Mouse (Mus musculus): ENCODE data around the gene Slco4c1. TPM values are rescaled to one million over a fixed set of nuclear protein-coding genes. Genes with fewer than 3 reads are reported as not detected.

Slco4c1 gene
- polyA plus RNA-seq, 1 experiment: not detected

- no peak overlapping the region for H3ac ChIP-seq (ENCODE audit: control insufficient read depth, insufficient read length)
- no peak overlapping the region for H3K4me2 ChIP-seq (ENCODE audit: low read depth)
- TF ChIP-seq POLR2A (IDR thresholded peaks at IDR 0.05; ENCODE audit: insufficient read length, low read depth): no peak
- no peak for TF ChIP-seq E2F4 (IDR thresholded peaks at IDR 0.05; ENCODE audit: insufficient read depth)
- TF ChIP-seq USF1 (IDR thresholded peaks at IDR 0.05; ENCODE audit: low read depth): no peak
- TF ChIP-seq SRF (IDR thresholded peaks at IDR 0.05; ENCODE audit: control insufficient read depth, insufficient read length, low read depth): no peak
- no peak for TF ChIP-seq TCF3 (IDR thresholded peaks at IDR 0.05; ENCODE audit: insufficient read length, low read depth)
- no peak for TF ChIP-seq MAX (IDR thresholded peaks at IDR 0.05; ENCODE audit: low read depth)
- TF ChIP-seq MYOD1 (IDR thresholded peaks at IDR 0.05; ENCODE audit: control insufficient read depth in 1 of 3, insufficient read length in 2 of 3, low read depth in 2 of 3): no peak
- no peak for TF ChIP-seq MYOG (IDR thresholded peaks at IDR 0.05; ENCODE audit: control insufficient read depth in 1 of 3, insufficient read depth in 1 of 3, insufficient read length in 2 of 3, low read depth in 2 of 3)
- TF ChIP-seq REST (IDR thresholded peaks at IDR 0.05; ENCODE audit: insufficient read depth, insufficient read length): no peak
- no peak for TF ChIP-seq TCF12 (IDR thresholded peaks at IDR 0.05; ENCODE audit: insufficient read depth, poor library complexity, severe bottlenecking)
- TF ChIP-seq CEBPB (IDR thresholded peaks at IDR 0.05; ENCODE audit: insufficient read depth, poor library complexity, severe bottlenecking): no peak
- no peak for TF ChIP-seq POLR2AphosphoS2 (IDR thresholded peaks at IDR 0.05; ENCODE audit: insufficient read length, low read depth)
- H3K27me3 ChIP-seq (ENCODE audit: control insufficient read depth, insufficient read depth, insufficient read length): no peaks in the 10 kb centered on the region
- no peaks in the 10 kb centered on the region for H3K36me3 ChIP-seq (ENCODE audit: control insufficient read depth, insufficient read depth)
- H3K79me2 ChIP-seq (ENCODE audit: control insufficient read depth, insufficient read depth): no peaks in the 10 kb centered on the region
- no peak overlapping the region for H3K4me3 ChIP-seq
Observed at GRCm38 (mm10) chr1:96874636-96875035, 2.7 kb upstream of the Slco4c1 start.

GRCm38 (mm10) chr1:96872361-96872693, 356 bp upstream of the Slco4c1 start:
- no peak overlapping the region for H3ac ChIP-seq (ENCODE audit: control insufficient read depth, insufficient read length)
- H3K4me3 ChIP-seq: no peak overlapping the region
- TF ChIP-seq MYOD1 (IDR thresholded peaks at IDR 0.05; ENCODE audit: control insufficient read depth in 1 of 3, insufficient read length in 2 of 3, low read depth in 2 of 3) (no peak), REST (IDR thresholded peaks at IDR 0.05; ENCODE audit: insufficient read depth, insufficient read length) (no peak), E2F4 (IDR thresholded peaks at IDR 0.05; ENCODE audit: insufficient read depth) (no peak), SRF (IDR thresholded peaks at IDR 0.05; ENCODE audit: control insufficient read depth, insufficient read length, low read depth) (no peak), USF1 (IDR thresholded peaks at IDR 0.05; ENCODE audit: low read depth) (no peak), TCF3 (IDR thresholded peaks at IDR 0.05; ENCODE audit: insufficient read length, low read depth) (no peak), CEBPB (IDR thresholded peaks at IDR 0.05; ENCODE audit: insufficient read depth, poor library complexity, severe bottlenecking) (no peak), POLR2A (IDR thresholded peaks at IDR 0.05; ENCODE audit: insufficient read length, low read depth) (no peak), MYOG (IDR thresholded peaks at IDR 0.05; ENCODE audit: control insufficient read depth in 1 of 3, insufficient read depth in 1 of 3, insufficient read length in 2 of 3, low read depth in 2 of 3) (no peak), MAX (IDR thresholded peaks at IDR 0.05; ENCODE audit: low read depth) (no peak)
- no peaks in the 10 kb centered on the region for H3K36me3 ChIP-seq (ENCODE audit: control insufficient read depth, insufficient read depth)
- no peaks in the 10 kb centered on the region for H3K79me2 ChIP-seq (ENCODE audit: control insufficient read depth, insufficient read depth)
- no peak overlapping the region for H3K4me2 ChIP-seq (ENCODE audit: low read depth)
- no peaks in the 10 kb centered on the region for H3K27me3 ChIP-seq (ENCODE audit: control insufficient read depth, insufficient read depth, insufficient read length)

- H3ac ChIP-seq (ENCODE audit: control insufficient read depth, insufficient read length): no peak overlapping the region
- no peaks in the 10 kb centered on the region for H3K79me2 ChIP-seq (ENCODE audit: control insufficient read depth, insufficient read depth)
- H3K4me3 ChIP-seq: no peak overlapping the region
- no peak overlapping the region for H3K4me2 ChIP-seq (ENCODE audit: low read depth)
- TF ChIP-seq MAX (IDR thresholded peaks at IDR 0.05; ENCODE audit: low read depth): no peak
- no peak for TF ChIP-seq E2F4 (IDR thresholded peaks at IDR 0.05; ENCODE audit: insufficient read depth)
- TF ChIP-seq POLR2A (IDR thresholded peaks at IDR 0.05; ENCODE audit: insufficient read length, low read depth): no peak
- no peak for TF ChIP-seq CEBPB (IDR thresholded peaks at IDR 0.05; ENCODE audit: insufficient read depth, poor library complexity, severe bottlenecking)
- no peak for TF ChIP-seq REST (IDR thresholded peaks at IDR 0.05; ENCODE audit: insufficient read depth, insufficient read length)
- TF ChIP-seq POLR2AphosphoS2 (IDR thresholded peaks at IDR 0.05; ENCODE audit: insufficient read length, low read depth): no peak
- TF ChIP-seq TCF3 (IDR thresholded peaks at IDR 0.05; ENCODE audit: insufficient read length, low read depth): no peak
- TF ChIP-seq SRF (IDR thresholded peaks at IDR 0.05; ENCODE audit: control insufficient read depth, insufficient read length, low read depth): no peak
- no peak for TF ChIP-seq MYOG (IDR thresholded peaks at IDR 0.05; ENCODE audit: control insufficient read depth in 1 of 3, insufficient read depth in 1 of 3, insufficient read length in 2 of 3, low read depth in 2 of 3)
- TF ChIP-seq TCF12 (IDR thresholded peaks at IDR 0.05; ENCODE audit: insufficient read depth, poor library complexity, severe bottlenecking): no peak
- no peak for TF ChIP-seq USF1 (IDR thresholded peaks at IDR 0.05; ENCODE audit: low read depth)
- TF ChIP-seq MYOD1 (IDR thresholded peaks at IDR 0.05; ENCODE audit: control insufficient read depth in 1 of 3, insufficient read length in 2 of 3, low read depth in 2 of 3): no peak
- H3K27me3 ChIP-seq (ENCODE audit: control insufficient read depth, insufficient read depth, insufficient read length): no peaks in the 10 kb centered on the region
- H3K36me3 ChIP-seq (ENCODE audit: control insufficient read depth, insufficient read depth): no peaks in the 10 kb centered on the region
Observed at GRCm38 (mm10) chr1:96870764-96871307, 1.1 kb downstream of the Slco4c1 start.

- no peaks in the 10 kb centered on the region for H3K36me3 ChIP-seq (ENCODE audit: control insufficient read depth, insufficient read depth)
- H3K4me2 ChIP-seq (ENCODE audit: low read depth): no peak overlapping the region
- TF ChIP-seq USF1 (IDR thresholded peaks at IDR 0.05; ENCODE audit: low read depth): no peak
- no peak for TF ChIP-seq MYOD1 (IDR thresholded peaks at IDR 0.05; ENCODE audit: control insufficient read depth in 1 of 3, insufficient read length in 2 of 3, low read depth in 2 of 3)
- TF ChIP-seq E2F4 (IDR thresholded peaks at IDR 0.05; ENCODE audit: insufficient read depth): no peak
- TF ChIP-seq POLR2A (IDR thresholded peaks at IDR 0.05; ENCODE audit: insufficient read length, low read depth): no peak
- no peak for TF ChIP-seq POLR2AphosphoS2 (IDR thresholded peaks at IDR 0.05; ENCODE audit: insufficient read length, low read depth)
- no peak for TF ChIP-seq MAX (IDR thresholded peaks at IDR 0.05; ENCODE audit: low read depth)
- no peak for TF ChIP-seq SRF (IDR thresholded peaks at IDR 0.05; ENCODE audit: control insufficient read depth, insufficient read length, low read depth)
- no peak for TF ChIP-seq CEBPB (IDR thresholded peaks at IDR 0.05; ENCODE audit: insufficient read depth, poor library complexity, severe bottlenecking)
- TF ChIP-seq MYOG (IDR thresholded peaks at IDR 0.05; ENCODE audit: control insufficient read depth in 1 of 3, insufficient read depth in 1 of 3, insufficient read length in 2 of 3, low read depth in 2 of 3): no peak
- no peak overlapping the region for H3ac ChIP-seq (ENCODE audit: control insufficient read depth, insufficient read length)
- no peaks in the 10 kb centered on the region for H3K79me2 ChIP-seq (ENCODE audit: control insufficient read depth, insufficient read depth)
- no peak overlapping the region for H3K4me3 ChIP-seq
- H3K27me3 ChIP-seq (ENCODE audit: control insufficient read depth, insufficient read depth, insufficient read length): no peaks in the 10 kb centered on the region
Observed at GRCm38 (mm10) chr1:96868722-96869121, 3.2 kb downstream of the Slco4c1 start.
